Mouse (Mus musculus): ENCODE results near the gene Fzd2. TPM values are rescaled to one million over a fixed set of nuclear protein-coding genes. Genes with fewer than 3 reads are reported as not detected.

Gene Fzd2
- polyA plus RNA-seq, 1 experiment from 2014 or later = 8.2 TPM

DNA sequence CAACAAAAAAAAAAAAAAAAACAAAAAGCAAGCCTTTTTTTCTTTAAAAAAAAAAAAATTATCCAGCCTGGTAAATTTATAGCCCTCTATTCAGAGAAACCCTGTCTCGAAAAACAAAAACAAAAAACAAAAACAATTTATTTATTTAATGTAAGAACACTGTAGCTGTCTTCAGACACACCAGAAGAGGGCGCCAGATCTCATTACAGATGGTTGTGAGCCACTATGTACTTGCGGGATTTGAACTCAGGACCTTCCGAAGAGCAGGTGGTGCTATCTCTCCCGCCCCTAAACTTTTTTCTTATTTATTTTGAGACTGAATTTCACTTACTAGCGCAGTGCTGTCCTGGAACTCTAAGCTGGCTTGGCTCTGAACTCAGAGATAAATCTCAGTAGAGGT is 37.0 kb upstream of the Fzd2 start:
- Histone ChIP-seq H3K27me3 (ENCODE audit: control insufficient read depth, insufficient read depth, low read length) (no peaks in the 10 kb centered on the region), H3K27ac (no peak overlapping the region), H3K4me2 (replicated peaks) (no peak overlapping the region), H3K9me3 (ENCODE audit: control insufficient read depth, low read length) (no peaks in the 10 kb centered on the region), H3K36me3 (replicated peaks; ENCODE audit: control insufficient read depth, insufficient read depth) (no peaks in the 10 kb centered on the region), H3K9ac (no peak overlapping the region), H3K4me3 (replicated peaks; ENCODE audit: low read length) (no peak overlapping the region), H3K4me1 (replicated peaks; ENCODE audit: control insufficient read depth, insufficient read depth, low read length) (no peaks in the 10 kb centered on the region)
- no peak for ATAC-seq (ENCODE audit: low FRiP score)
- WGBS = 88% methylated on average over 6 of the region's 6 CpGs
- DNase-seq (ENCODE audit: low spot score) = no peak

DNA sequence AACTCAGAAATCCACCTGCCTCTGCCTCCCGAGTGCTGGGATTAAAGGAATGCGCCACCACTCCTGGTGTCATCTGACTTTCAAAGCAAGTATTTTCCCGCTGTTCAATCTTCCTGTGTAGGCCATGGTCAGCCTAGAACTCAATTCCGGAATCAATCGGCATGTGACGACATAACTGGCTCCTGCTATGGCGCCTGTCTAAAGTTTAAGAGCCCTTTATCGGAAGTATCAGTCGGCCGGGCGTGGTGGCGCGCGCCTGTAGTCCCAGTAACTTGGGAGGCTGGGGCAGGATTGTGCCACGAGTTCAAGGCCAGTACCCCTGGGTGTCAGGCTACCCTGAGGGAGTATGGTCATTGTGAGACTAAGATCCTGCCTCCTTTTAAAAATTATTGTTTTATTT is 36.5 kb upstream of the Fzd2 start:
- Histone ChIP-seq H3K4me3 (replicated peaks; ENCODE audit: low read length) (no peak overlapping the region), H3K9me3 (ENCODE audit: control insufficient read depth, low read length) (no peaks in the 10 kb centered on the region), H3K4me1 (replicated peaks; ENCODE audit: control insufficient read depth, insufficient read depth, low read length) (no peaks in the 10 kb centered on the region), H3K27ac (no peak overlapping the region), H3K27me3 (ENCODE audit: control insufficient read depth, insufficient read depth, low read length) (no peaks in the 10 kb centered on the region), H3K36me3 (replicated peaks; ENCODE audit: control insufficient read depth, insufficient read depth) (no peaks in the 10 kb centered on the region), H3K9ac (no peak overlapping the region), H3K4me2 (replicated peaks) (no peak overlapping the region)
- DNase-seq (ENCODE audit: low spot score) = no peak
- ATAC-seq (ENCODE audit: low FRiP score) = no peak
- WGBS = 96% methylated on average over 15 of the region's 15 CpGs

DNA sequence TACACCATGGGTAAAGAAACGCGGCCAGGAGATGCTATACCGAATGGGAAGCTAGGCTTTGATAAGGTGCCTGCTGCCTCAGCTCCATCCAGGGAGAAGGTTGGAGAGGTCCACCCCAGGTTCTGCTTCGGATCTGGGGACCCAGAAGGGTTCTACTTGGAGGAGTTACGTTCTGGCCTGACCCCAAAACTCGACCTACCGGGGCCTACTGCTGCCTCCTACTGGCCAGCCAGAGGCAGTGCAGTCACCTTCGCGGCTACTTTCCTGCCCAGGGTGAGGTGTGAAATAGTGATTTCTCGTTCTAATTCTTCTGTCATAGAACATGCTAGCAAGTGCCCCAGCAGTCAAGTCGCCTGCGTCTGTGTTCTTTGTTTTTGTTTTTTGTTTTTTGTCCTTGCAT is 36.0 kb upstream of the Fzd2 start:
- Histone ChIP-seq H3K27me3 (ENCODE audit: control insufficient read depth, insufficient read depth, low read length) (no peaks in the 10 kb centered on the region), H3K36me3 (replicated peaks; ENCODE audit: control insufficient read depth, insufficient read depth) (no peaks in the 10 kb centered on the region), H3K4me3 (replicated peaks; ENCODE audit: low read length) (no peak overlapping the region), H3K4me2 (replicated peaks) (no peak overlapping the region), H3K27ac (no peak overlapping the region), H3K9ac (no peak overlapping the region), H3K9me3 (ENCODE audit: control insufficient read depth, low read length) (no peaks in the 10 kb centered on the region), H3K4me1 (replicated peaks; ENCODE audit: control insufficient read depth, insufficient read depth, low read length) (0 out of 2 replicates have a peak, but pooled peaks cover 3% of the 10 kb centered on the region)
- 81% methylated on average over 12 of the region's 12 CpGs for WGBS
- ATAC-seq (ENCODE audit: low FRiP score) (no peak), DNase-seq (ENCODE audit: low spot score) (no peak)

DNA sequence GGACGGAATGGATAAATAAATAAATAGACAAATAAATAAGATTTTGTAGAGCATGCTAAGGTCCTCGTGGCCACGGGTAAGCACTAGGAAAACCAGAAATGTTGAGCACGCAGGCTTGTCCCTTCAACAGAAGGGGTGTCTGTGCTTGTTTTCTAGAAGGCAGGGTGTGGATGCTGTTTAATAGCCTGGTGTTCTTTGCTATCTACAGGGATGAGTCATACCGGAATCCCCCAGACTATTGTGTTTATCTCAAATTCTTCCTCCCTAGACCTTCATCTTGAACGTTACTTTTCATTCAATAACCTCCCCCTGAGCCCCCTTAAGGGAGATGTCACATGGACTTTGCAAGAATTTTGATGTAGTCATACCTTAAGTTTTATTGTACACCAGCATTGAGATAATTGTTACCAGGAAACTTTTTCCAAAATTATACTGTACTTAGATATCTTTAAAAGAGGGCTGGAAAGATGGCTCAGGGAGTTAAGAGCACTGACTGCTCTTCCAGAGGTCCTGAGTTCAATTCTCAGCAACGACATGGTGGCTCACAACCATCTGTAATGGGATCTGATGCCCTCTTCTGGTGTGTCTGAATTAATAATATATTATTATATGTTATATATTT is 35.3 kb upstream of the Fzd2 start:
- H3K9ac ChIP-seq = no peak overlapping the region
- H3K36me3 ChIP-seq (replicated peaks; ENCODE audit: control insufficient read depth, insufficient read depth) = no peaks in the 10 kb centered on the region
- H3K4me3 ChIP-seq (replicated peaks; ENCODE audit: low read length) = no peak overlapping the region
- 85% methylated on average over 7 of the region's 7 CpGs for WGBS
- no peak overlapping the region for H3K4me2 ChIP-seq (replicated peaks)
- DNase-seq (ENCODE audit: low spot score) = no peak
- 0 out of 2 replicates have a peak, but pooled peaks cover 4% of the 10 kb centered on the region for H3K4me1 ChIP-seq (replicated peaks; ENCODE audit: control insufficient read depth, insufficient read depth, low read length)
- H3K27ac ChIP-seq = no peak overlapping the region
- no peak for ATAC-seq (ENCODE audit: low FRiP score)
- no peaks in the 10 kb centered on the region for H3K27me3 ChIP-seq (ENCODE audit: control insufficient read depth, insufficient read depth, low read length)
- H3K9me3 ChIP-seq (ENCODE audit: control insufficient read depth, low read length) = no peaks in the 10 kb centered on the region

DNA sequence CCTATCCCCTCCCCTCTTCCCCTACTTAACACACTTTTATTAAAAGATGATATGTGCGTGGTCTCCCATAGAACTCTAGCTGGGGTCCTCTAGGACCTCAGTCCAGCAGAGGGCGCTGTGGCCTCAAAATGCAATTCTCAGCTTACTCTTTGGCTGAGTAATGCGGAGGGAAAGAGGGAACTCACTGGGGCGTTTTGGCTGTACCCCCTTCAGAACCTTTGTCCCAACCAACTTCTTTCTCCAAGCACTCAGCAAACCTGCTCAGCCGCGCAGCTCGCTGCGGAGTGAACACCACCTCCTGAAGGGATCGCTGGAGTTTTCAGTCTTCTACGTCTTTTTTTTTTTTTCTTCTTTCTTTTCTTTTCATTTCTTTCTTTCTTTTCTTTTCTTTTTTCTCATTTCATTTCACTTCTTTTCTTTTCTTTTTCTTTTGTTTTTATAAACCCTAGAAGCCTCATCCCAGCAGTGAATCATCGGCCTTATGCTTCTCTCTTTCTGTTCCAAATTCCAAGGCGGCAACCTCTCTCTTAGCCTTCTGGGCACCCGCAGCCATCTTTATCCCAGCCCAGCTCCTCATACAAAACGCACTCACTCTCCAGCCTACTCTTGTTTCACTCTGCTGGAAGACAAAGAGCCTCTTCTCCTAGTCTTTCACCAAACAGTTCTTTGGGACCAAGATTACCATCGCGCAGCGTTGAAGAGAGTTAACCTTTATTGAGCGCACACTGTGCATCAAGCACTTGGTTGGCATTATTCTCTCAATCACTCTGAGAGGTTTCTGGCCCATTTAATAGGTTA is 31.1 kb upstream of the Fzd2 start:
- H3K27me3 ChIP-seq (ENCODE audit: control insufficient read depth, insufficient read depth, low read length) = no peaks in the 10 kb centered on the region
- DNase-seq (ENCODE audit: low spot score) (peak; percentile 97), ATAC-seq (ENCODE audit: low FRiP score) (peak; percentile 60; the same call in 1 of the 2 replicates)
- no peaks in the 10 kb centered on the region for H3K36me3 ChIP-seq (replicated peaks; ENCODE audit: control insufficient read depth, insufficient read depth)
- peak overlapping the region; percentile 63 for H3K4me2 ChIP-seq (replicated peaks)
- no peak overlapping the region for H3K27ac ChIP-seq
- H3K9me3 ChIP-seq (ENCODE audit: control insufficient read depth, low read length) = no peaks in the 10 kb centered on the region
- H3K4me1 ChIP-seq (replicated peaks; ENCODE audit: control insufficient read depth, insufficient read depth, low read length) = 0 out of 2 replicates have a peak, but pooled peaks cover 4% of the 10 kb centered on the region
- WGBS = 8% methylated on average over 18 of the region's 18 CpGs
- H3K9ac ChIP-seq = peak overlapping the region; percentile 37
- H3K4me3 ChIP-seq (replicated peaks; ENCODE audit: low read length) = peak overlapping the region; percentile 28

DNA sequence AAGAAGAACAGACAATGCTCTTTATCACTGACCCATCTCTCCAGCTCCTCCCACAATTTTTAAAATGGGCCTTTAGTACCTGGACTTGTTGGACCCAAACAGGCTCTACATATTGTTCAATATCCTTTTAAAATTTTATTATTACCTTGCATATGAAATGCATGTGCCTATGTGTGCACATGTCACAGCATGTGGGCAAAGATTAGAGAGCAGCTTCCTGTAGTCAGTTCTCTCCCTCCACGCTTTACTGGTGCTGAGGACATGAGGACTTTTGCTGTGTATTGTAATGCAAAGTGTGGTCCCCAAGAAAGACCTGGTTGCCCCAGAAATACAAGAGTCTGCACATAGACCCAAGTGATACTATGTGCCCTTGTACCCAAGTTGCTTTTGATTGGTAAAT is 29.2 kb upstream of the Fzd2 start:
- 0 out of 2 replicates have a peak, but pooled peaks cover 15% of the 10 kb centered on the region for H3K4me1 ChIP-seq (replicated peaks; ENCODE audit: control insufficient read depth, insufficient read depth, low read length)
- no peak overlapping the region for H3K4me3 ChIP-seq (replicated peaks; ENCODE audit: low read length)
- WGBS = 55% methylated on average over 1 of the region's 1 CpGs
- H3K9ac ChIP-seq = no peak overlapping the region
- H3K27me3 ChIP-seq (ENCODE audit: control insufficient read depth, insufficient read depth, low read length) = no peaks in the 10 kb centered on the region
- no peak overlapping the region for H3K27ac ChIP-seq
- H3K36me3 ChIP-seq (replicated peaks; ENCODE audit: control insufficient read depth, insufficient read depth) = no peaks in the 10 kb centered on the region
- ATAC-seq (ENCODE audit: low FRiP score) = no peak
- DNase-seq (ENCODE audit: low spot score) = no peak
- no peak overlapping the region for H3K4me2 ChIP-seq (replicated peaks)
- H3K9me3 ChIP-seq (ENCODE audit: control insufficient read depth, low read length) = no peaks in the 10 kb centered on the region

DNA sequence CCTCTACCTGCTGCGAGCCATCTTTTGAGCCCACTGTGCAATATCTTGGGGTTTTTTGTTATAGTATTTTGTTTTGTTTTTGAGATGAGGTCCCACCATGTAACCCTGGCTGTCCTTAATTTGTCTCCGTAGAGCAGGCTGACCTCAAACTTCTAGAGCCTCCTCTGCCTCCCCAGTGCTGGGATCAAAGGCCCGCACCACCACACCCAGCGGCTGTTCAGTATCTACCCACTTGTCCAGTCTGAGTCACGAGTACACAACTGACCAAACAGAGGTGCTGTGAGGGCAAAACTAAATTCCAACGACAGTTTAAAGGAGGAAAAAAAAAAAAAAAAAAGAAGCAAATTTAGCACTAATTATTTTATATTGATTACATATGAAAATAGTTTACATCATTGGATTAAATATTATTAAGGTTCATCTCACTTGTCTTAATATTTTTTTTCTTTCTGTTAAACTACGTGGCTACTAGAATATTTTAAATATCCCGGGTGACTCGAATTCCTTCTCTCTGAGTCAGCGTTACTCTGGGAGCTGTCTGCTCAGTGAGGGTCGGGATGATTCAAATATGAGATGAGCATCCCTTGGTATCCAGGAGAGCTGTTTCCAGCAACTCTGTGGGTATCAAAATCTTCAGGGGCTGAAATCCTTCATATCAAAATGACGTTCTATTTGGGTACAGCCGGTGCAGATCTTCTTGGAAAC is 28.0 kb upstream of the Fzd2 start:
- H3K4me1 ChIP-seq (replicated peaks; ENCODE audit: control insufficient read depth, insufficient read depth, low read length) = peaks cover 19% of the 10 kb centered on the region; the same call in 1 of the 2 replicates
- no peak overlapping the region for H3K4me3 ChIP-seq (replicated peaks; ENCODE audit: low read length)
- DNase-seq (ENCODE audit: low spot score) (no peak), ATAC-seq (ENCODE audit: low FRiP score) (no peak)
- H3K27ac ChIP-seq = no peak overlapping the region
- no peak overlapping the region for H3K4me2 ChIP-seq (replicated peaks)
- H3K9me3 ChIP-seq (ENCODE audit: control insufficient read depth, low read length) = no peaks in the 10 kb centered on the region
- no peak overlapping the region for H3K9ac ChIP-seq
- WGBS = 71% methylated on average over 13 of the region's 13 CpGs
- no peaks in the 10 kb centered on the region for H3K36me3 ChIP-seq (replicated peaks; ENCODE audit: control insufficient read depth, insufficient read depth)
- no peaks in the 10 kb centered on the region for H3K27me3 ChIP-seq (ENCODE audit: control insufficient read depth, insufficient read depth, low read length)

DNA sequence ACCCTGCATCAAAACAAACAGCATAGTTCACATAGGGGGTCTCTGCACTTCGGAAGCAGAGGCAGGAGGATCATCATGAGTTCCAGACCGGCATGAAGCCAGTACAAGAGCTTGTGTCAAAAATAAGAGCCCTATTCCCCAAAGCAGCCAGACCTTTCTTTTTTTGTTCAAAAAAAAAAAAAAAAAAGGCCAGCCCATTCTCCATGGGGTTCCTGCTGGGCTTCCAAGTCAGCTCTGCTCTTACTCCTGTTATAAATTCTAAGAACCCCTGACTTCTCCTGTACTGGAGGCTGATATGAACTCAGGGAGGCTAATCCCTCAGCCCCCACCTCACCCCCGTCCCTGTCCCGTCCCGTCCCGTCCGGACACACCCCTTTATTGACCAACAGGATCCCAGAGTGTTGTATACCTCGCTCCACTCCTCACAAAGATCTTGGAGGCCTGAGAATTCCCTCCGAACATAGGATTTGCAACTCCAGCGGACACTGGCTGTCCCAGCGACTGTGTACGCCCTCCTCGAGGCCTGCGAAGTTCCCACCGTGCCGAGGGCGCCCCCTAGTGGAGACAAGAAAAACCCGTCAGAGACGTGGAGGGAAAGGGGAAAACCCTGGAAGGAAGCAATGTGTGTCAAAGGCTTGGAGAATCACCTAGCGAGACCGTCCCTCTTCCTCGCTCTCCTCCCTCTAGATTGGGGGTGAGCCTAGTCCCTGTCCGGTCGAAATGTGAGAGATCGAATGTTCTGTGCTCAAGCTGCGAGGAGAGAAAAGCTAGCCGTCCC is 25.7 kb upstream of the Fzd2 start:
- Histone ChIP-seq H3K9ac (no peak overlapping the region), H3K9me3 (ENCODE audit: control insufficient read depth, low read length) (no peaks in the 10 kb centered on the region), H3K27me3 (ENCODE audit: control insufficient read depth, insufficient read depth, low read length) (no peaks in the 10 kb centered on the region), H3K4me3 (replicated peaks; ENCODE audit: low read length) (peak overlapping the region; percentile 18), H3K4me2 (replicated peaks) (peak overlapping the region; percentile 44), H3K27ac (peak overlapping the region; percentile 38), H3K36me3 (replicated peaks; ENCODE audit: control insufficient read depth, insufficient read depth) (no peaks in the 10 kb centered on the region), H3K4me1 (replicated peaks; ENCODE audit: control insufficient read depth, insufficient read depth, low read length) (peaks cover 20% of the 10 kb centered on the region; the same call in 1 of the 2 replicates)
- ATAC-seq (ENCODE audit: low FRiP score) (no peak), DNase-seq (ENCODE audit: low spot score) (peak; percentile 76)
- WGBS = 9% methylated on average over 27 of the region's 27 CpGs

Data from hindbrain, embryonic 14.5 days (tissue).